Mouse (Mus musculus): ENCODE measurements around the gene Ppat. TPM values are rescaled to one million over a fixed set of nuclear protein-coding genes. Genes with fewer than 3 reads are reported as not detected.

Gene Ppat
- polyA plus RNA-seq, 1 experiment = 17.2 TPM

- H3K27ac ChIP-seq (ENCODE audit: control insufficient read depth, insufficient read depth, low read depth, low read length, poor library complexity) = no peak overlapping the region
- H3K4me1 ChIP-seq (ENCODE audit: control insufficient read depth, insufficient read depth, low read length) = no peaks in the 10 kb centered on the region; the same call in 1 of the 2 replicates
- no peak for TF ChIP-seq CTCF (IDR thresholded peaks at IDR 0.05; ENCODE audit: control insufficient read depth, insufficient read depth, low read length)
- TF ChIP-seq POLR2A (IDR thresholded peaks at IDR 0.05; ENCODE audit: borderline replicate concordance, control insufficient read depth, low read depth, low read length) = no peak
- 58% methylated on average over 6 of the region's 6 CpGs for WGBS
- H3K4me3 ChIP-seq (replicated peaks; ENCODE audit: control insufficient read depth, low read depth, low read length) = no peak overlapping the region
Measured at GRCm38 (mm10) chr5:76944965-76945677, 6.3 kb downstream of the Ppat start.

- Histone ChIP-seq H3K27ac (ENCODE audit: control insufficient read depth, insufficient read depth, low read depth, low read length, poor library complexity) (no peak overlapping the region), H3K4me3 (replicated peaks; ENCODE audit: control insufficient read depth, low read depth, low read length) (no peak overlapping the region), H3K4me1 (ENCODE audit: control insufficient read depth, insufficient read depth, low read length) (no peaks in the 10 kb centered on the region)
- WGBS = 86% methylated on average over 4 of the region's 4 CpGs
- TF ChIP-seq POLR2A (IDR thresholded peaks at IDR 0.05; ENCODE audit: borderline replicate concordance, control insufficient read depth, low read depth, low read length) = no peak
- TF ChIP-seq CTCF (IDR thresholded peaks at IDR 0.05; ENCODE audit: control insufficient read depth, insufficient read depth, low read length) = no peak
Measured at GRCm38 (mm10) chr5:76942505-76942904, 8.9 kb downstream of the Ppat start.

GRCm38 (mm10) chr5:76941975-76942374, 9.4 kb downstream of the Ppat start:
- TF ChIP-seq CTCF (IDR thresholded peaks at IDR 0.05; ENCODE audit: control insufficient read depth, insufficient read depth, low read length) (no peak), POLR2A (IDR thresholded peaks at IDR 0.05; ENCODE audit: borderline replicate concordance, control insufficient read depth, low read depth, low read length) (no peak)
- H3K27ac ChIP-seq (ENCODE audit: control insufficient read depth, insufficient read depth, low read depth, low read length, poor library complexity) = no peak overlapping the region
- no peaks in the 10 kb centered on the region for H3K4me1 ChIP-seq (ENCODE audit: control insufficient read depth, insufficient read depth, low read length)
- 83% methylated on average over 4 of the region's 4 CpGs for WGBS
- no peak overlapping the region for H3K4me3 ChIP-seq (replicated peaks; ENCODE audit: control insufficient read depth, low read depth, low read length)

- Histone ChIP-seq H3K4me1 (ENCODE audit: control insufficient read depth, insufficient read depth, low read length) (no peaks in the 10 kb centered on the region), H3K4me3 (replicated peaks; ENCODE audit: control insufficient read depth, low read depth, low read length) (no peak overlapping the region), H3K27ac (ENCODE audit: control insufficient read depth, insufficient read depth, low read depth, low read length, poor library complexity) (no peak overlapping the region)
- 91% methylated on average over 8 of the region's 8 CpGs for WGBS
- TF ChIP-seq POLR2A (IDR thresholded peaks at IDR 0.05; ENCODE audit: borderline replicate concordance, control insufficient read depth, low read depth, low read length) (no peak), CTCF (IDR thresholded peaks at IDR 0.05; ENCODE audit: control insufficient read depth, insufficient read depth, low read length) (no peak)
Measured at GRCm38 (mm10) chr5:76939717-76940116, 11.7 kb downstream of the Ppat start.

- H3K4me1 ChIP-seq (ENCODE audit: control insufficient read depth, insufficient read depth, low read length) = peaks cover 1% of the 10 kb centered on the region; the same call in 1 of the 2 replicates
- TF ChIP-seq CTCF (IDR thresholded peaks at IDR 0.05; ENCODE audit: control insufficient read depth, insufficient read depth, low read length) = no peak
- TF ChIP-seq POLR2A (IDR thresholded peaks at IDR 0.05; ENCODE audit: borderline replicate concordance, control insufficient read depth, low read depth, low read length) = no peak
- H3K4me3 ChIP-seq (replicated peaks; ENCODE audit: control insufficient read depth, low read depth, low read length) = no peak overlapping the region
- 64% methylated on average over 7 of the region's 7 CpGs for WGBS
- no peak overlapping the region for H3K27ac ChIP-seq (ENCODE audit: control insufficient read depth, insufficient read depth, low read depth, low read length, poor library complexity)
Measured at GRCm38 (mm10) chr5:76929180-76929877, 22.0 kb downstream of the Ppat start.

GRCm38 (mm10) chr5:76928124-76928832, 23.1 kb downstream of the Ppat start:
- TF ChIP-seq POLR2A (IDR thresholded peaks at IDR 0.05; ENCODE audit: borderline replicate concordance, control insufficient read depth, low read depth, low read length) = no peak
- no peak for TF ChIP-seq CTCF (IDR thresholded peaks at IDR 0.05; ENCODE audit: control insufficient read depth, insufficient read depth, low read length)
- Histone ChIP-seq H3K27ac (ENCODE audit: control insufficient read depth, insufficient read depth, low read depth, low read length, poor library complexity) (no peak overlapping the region), H3K4me1 (ENCODE audit: control insufficient read depth, insufficient read depth, low read length) (peaks cover 1% of the 10 kb centered on the region; the same call in 1 of the 2 replicates), H3K4me3 (replicated peaks; ENCODE audit: control insufficient read depth, low read depth, low read length) (no peak overlapping the region)
- WGBS = 90% methylated on average over 16 of the region's 16 CpGs

GRCm38 (mm10) chr5:76924296-76924695, 27.1 kb downstream of the Ppat start:
- Histone ChIP-seq H3K4me3 (replicated peaks; ENCODE audit: control insufficient read depth, low read depth, low read length) (no peak overlapping the region), H3K4me1 (ENCODE audit: control insufficient read depth, insufficient read depth, low read length) (peaks cover 1% of the 10 kb centered on the region; the same call in 1 of the 2 replicates), H3K27ac (ENCODE audit: control insufficient read depth, insufficient read depth, low read depth, low read length, poor library complexity) (no peak overlapping the region)
- TF ChIP-seq CTCF (IDR thresholded peaks at IDR 0.05; ENCODE audit: control insufficient read depth, insufficient read depth, low read length) = no peak
- no peak for TF ChIP-seq POLR2A (IDR thresholded peaks at IDR 0.05; ENCODE audit: borderline replicate concordance, control insufficient read depth, low read depth, low read length)
- 83% methylated on average over 1 of the region's 1 CpGs for WGBS

GRCm38 (mm10) chr5:76923428-76923827, 27.9 kb downstream of the Ppat start:
- TF ChIP-seq POLR2A (IDR thresholded peaks at IDR 0.05; ENCODE audit: borderline replicate concordance, control insufficient read depth, low read depth, low read length) = no peak
- no peak for TF ChIP-seq CTCF (IDR thresholded peaks at IDR 0.05; ENCODE audit: control insufficient read depth, insufficient read depth, low read length)
- 87% methylated on average over 13 of the region's 13 CpGs for WGBS
- no peak overlapping the region for H3K27ac ChIP-seq (ENCODE audit: control insufficient read depth, insufficient read depth, low read depth, low read length, poor library complexity)
- no peak overlapping the region for H3K4me3 ChIP-seq (replicated peaks; ENCODE audit: control insufficient read depth, low read depth, low read length)
- H3K4me1 ChIP-seq (ENCODE audit: control insufficient read depth, insufficient read depth, low read length) = no peaks in the 10 kb centered on the region

Data from bone marrow, adult 2 months (tissue).